Mouse (Mus musculus) gastrocnemius, adult 2 months (tissue): ENCODE results near the gene Ndufb5. TPM values are rescaled to one million over a fixed set of nuclear protein-coding genes. Genes with fewer than 3 reads are reported as not detected.
A peak's percentile ranks its signal among the peaks of the same experiment; 100 is the strongest.
"Not testable (repeated sequence)": the region's sequence is repeated elsewhere in the genome, so short reads cannot be mapped to it uniquely, and the experiment has no call there.

Experiments used
- DNase-seq: peaks from one replicate; pipeline ENCODE4 v3.0.0; 2022
- H3K27ac ChIP-seq: fragments of 200-600 bp; 2 replicates; pipeline ENCODE4 v1.8.1; 2022; ENCODE audit warnings: mild to moderate bottlenecking
- H3K4me3 ChIP-seq: fragments of 200-600 bp; 2 replicates; pipeline ENCODE4 v1.8.1; 2022; ENCODE audit warnings: mild to moderate bottlenecking, moderate library complexity
- CTCF ChIP-seq: fragments of 200-600 bp; IDR thresholded peaks from 2 replicates; pipeline ENCODE4 v1.8.1; 2022; ENCODE audit warnings: antibody characterized with exemption, mild to moderate bottlenecking, moderate library complexity
- intact Hi-C: fragments of 180-260 bp; cut with DNase I; formaldehyde crosslinking; loops from one replicate; pipeline ENCODE4 v1.15.1; 2025
- total RNA-seq, 2 experiments: library from RNA; stranded (reverse); gene quantifications; 2 replicates each; pipeline ENCODE4 v1.2.3; 2021

Gene Ndufb5
- total RNA-seq, 2 experiments from 2014 or later: 524 to 701 TPM

- DNase-seq: no peak
- H3K4me3 ChIP-seq: peak overlapping the region; percentile 91
- intact Hi-C loops: loop anchor here (2.0 kb wide), 2 partner anchors 29 to 179 kb away; partner anchors contain the start of genes Mfn1, Mrpl47 and Ndufb5
Measured at GRCm38 (mm10) chr3:32708052-32708367, 28.8 kb upstream of the Ndufb5 start.

DNA sequence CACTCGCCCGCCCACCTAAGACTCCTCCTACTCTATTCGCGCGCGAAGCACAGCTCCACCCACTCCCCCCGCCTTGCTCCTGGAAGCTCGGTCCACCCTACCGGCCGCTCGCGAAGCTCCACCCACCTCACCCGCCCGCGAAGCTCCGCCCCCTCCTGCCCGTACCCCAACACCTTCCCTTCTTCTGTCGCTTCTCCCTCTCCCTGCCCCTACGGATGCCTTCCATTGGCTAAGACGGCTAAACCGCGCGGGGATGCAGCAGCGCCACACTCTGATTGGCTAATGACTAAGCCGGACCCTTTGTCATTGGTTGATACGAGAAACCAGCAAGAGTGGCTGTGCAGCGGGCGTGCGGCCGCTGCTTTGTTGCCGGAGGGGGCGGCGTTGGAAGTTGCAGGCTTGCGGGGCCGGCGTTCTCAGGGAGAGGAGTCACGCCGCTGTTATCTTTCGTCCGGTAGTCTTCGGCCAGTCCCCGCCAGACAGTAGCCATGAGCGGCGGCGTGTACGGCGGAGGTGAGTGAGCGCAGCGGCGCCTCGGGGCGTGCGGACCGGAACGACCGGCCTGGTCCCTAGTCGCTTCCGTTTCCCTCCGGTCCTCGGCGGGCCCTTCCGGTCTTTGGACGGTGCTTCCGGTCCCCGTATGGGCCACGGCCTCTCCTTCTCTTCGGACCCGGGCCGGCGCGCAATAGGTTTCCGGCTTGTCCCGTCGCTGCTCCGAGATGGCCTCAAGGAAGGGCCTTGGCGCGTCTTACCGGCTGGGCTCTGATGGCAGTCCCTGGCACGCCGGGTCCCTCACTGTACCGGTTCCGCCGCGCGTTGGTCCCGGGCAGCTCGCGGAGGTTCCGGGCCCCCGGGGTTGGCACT is 28.2 kb upstream of the Ndufb5 start:
- H3K27ac ChIP-seq: peak overlapping the region; percentile 95
- intact Hi-C loops: loop anchor here (2.0 kb wide), 2 partner anchors 28 to 180 kb away; partner anchors contain the start of genes Mfn1, Mrpl47 and Ndufb5
- peak overlapping the region; percentile 91 for H3K4me3 ChIP-seq
- DNase-seq: peak; percentile 99
- no peak for TF ChIP-seq CTCF

More at GRCm38 (mm10) chr3:32708052-32708367, 28.8 kb upstream of the Ndufb5 start:
- TF ChIP-seq CTCF: no peak
- H3K27ac ChIP-seq: peak overlapping the region; percentile 95

DNA sequence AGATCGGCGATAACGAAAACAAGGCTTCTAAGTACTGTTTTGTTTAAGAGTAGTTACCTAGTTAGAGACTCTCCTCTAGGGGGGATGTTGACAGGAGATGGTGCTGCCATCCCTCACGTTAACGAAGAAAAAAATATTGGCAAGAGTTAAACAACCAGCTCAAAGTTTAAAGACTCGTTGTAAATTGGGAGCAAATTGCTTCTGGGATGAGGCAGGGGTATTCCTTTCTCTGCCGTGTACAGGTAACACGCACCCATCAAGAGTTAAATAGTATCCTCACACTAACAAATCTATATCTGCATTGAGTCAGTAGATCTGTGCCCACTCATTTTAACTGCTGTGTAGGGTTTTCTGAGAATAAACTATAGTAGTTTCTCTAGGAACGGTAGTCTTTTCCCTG is 27.4 kb upstream of the Ndufb5 start:
- peak overlapping the region; percentile 91 for H3K4me3 ChIP-seq
- intact Hi-C loops: loop anchor here (2.0 kb wide), 2 partner anchors 27 to 181 kb away; partner anchors contain the start of genes Mfn1, Mrpl47 and Ndufb5
- DNase-seq: no peak
- no peak for TF ChIP-seq CTCF
- H3K27ac ChIP-seq: peak overlapping the region; percentile 95

GRCm38 (mm10) chr3:32713711-32714110 is 23.1 kb upstream of the Ndufb5 start:
- DNase-seq: no peak
- intact Hi-C loops: no loop called here
- no peak overlapping the region for H3K4me3 ChIP-seq
- no peak overlapping the region for H3K27ac ChIP-seq
- TF ChIP-seq CTCF: no peak

DNA sequence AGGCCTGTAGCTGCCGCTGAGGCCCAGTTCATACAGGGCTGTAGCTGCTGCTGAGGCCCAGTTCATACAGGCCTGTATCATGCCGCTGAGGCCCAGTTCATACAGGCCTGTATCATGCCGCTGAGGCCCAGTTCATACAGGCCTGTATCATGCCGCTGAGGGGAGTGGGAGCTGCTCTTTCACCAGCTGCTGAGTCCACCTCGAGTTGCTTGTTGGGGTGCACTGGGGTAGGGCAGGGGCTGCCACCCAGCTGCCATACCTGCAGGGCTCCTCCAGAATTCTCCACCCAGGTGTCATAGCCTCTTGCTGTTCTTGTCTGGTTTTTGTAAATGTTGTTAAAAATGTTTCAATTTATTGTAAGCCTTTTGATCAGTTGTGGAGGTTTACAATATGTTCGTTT is 19.4 kb upstream of the Ndufb5 start:
- DNase-seq, H3K27ac ChIP-seq, intact Hi-C loops, H3K4me3 ChIP-seq: not testable (repeated sequence)

DNA sequence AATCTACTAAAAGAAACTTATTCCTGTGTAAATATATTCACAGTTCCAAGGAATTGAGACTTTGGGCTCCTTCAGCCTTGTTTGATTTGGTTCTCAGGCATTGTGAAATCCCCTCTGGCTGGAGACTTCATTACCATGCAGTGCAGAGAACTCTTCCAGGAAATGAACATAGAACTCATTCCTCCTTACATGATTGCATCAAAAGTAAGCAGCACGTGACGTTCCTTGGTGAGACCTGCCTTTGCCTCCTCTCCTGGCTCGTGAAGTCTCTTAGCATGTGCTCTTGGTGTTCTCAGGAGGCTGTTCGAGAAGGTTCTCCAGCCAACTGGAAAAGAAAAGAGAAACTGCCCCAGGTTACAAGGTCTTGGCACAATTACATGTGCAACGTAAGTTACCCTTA is 18.5 kb upstream of the Ndufb5 start:
- intact Hi-C loops: no loop called here
- no peak overlapping the region for H3K27ac ChIP-seq
- no peak overlapping the region for H3K4me3 ChIP-seq
- DNase-seq: no peak
- no peak for TF ChIP-seq CTCF

GRCm38 (mm10) chr3:32724191-32724590 is 12.6 kb upstream of the Ndufb5 start:
- no peak for TF ChIP-seq CTCF
- intact Hi-C loops: no loop called here
- H3K4me3 ChIP-seq: no peak overlapping the region
- H3K27ac ChIP-seq: no peak overlapping the region
- no peak for DNase-seq

- no peak for DNase-seq
- no peak overlapping the region for H3K27ac ChIP-seq
- no peak overlapping the region for H3K4me3 ChIP-seq
- TF ChIP-seq CTCF: no peak
- intact Hi-C loops: no loop called here
Measured at GRCm38 (mm10) chr3:32725951-32726350, 10.8 kb upstream of the Ndufb5 start.

GRCm38 (mm10) chr3:32727861-32728260 is 8.9 kb upstream of the Ndufb5 start:
- intact Hi-C loops: no loop called here
- no peak for DNase-seq
- H3K4me3 ChIP-seq: no peak overlapping the region
- no peak for TF ChIP-seq CTCF
- H3K27ac ChIP-seq: no peak overlapping the region

- DNase-seq: no peak
- TF ChIP-seq CTCF: no peak
- peak within 1 kb of the TSS; percentile 98 for H3K27ac ChIP-seq
- intact Hi-C loops: loop anchor here (2.0 to 5.0 kb wide), 2 partner anchors 28 to 155 kb away; no protein-coding TSS in a partner anchor
- peak within 1 kb of the TSS; percentile 99 for H3K4me3 ChIP-seq
Measured at GRCm38 (mm10) chr3:32737172-32737655, 424 bp downstream of the Ndufb5 start, which contains the start of gene Mrpl47. Gene Mrpl47, minus strand, starts transcription at chr3:32737605.

- peak overlapping the region; percentile 98 for H3K27ac ChIP-seq
- DNase-seq: no peak
- H3K4me3 ChIP-seq: peak overlapping the region; percentile 99
- intact Hi-C loops: loop anchor here (1.0 to 5.0 kb wide), 2 partner anchors 80 to 154 kb away; no protein-coding TSS in a partner anchor
- no peak for TF ChIP-seq CTCF
Measured at GRCm38 (mm10) chr3:32738549-32738948, 1.8 kb downstream of the Ndufb5 start.

- intact Hi-C loops: no loop called here
- Histone ChIP-seq H3K27ac (no peak overlapping the region), H3K4me3 (no peak overlapping the region)
- no peak for DNase-seq
- no peak for TF ChIP-seq CTCF
Measured at GRCm38 (mm10) chr3:32742276-32742780, 5.5 kb downstream of the Ndufb5 start.

- Histone ChIP-seq H3K27ac (no peak overlapping the region), H3K4me3 (no peak overlapping the region)
- intact Hi-C loops: no loop called here
- DNase-seq: no peak
- TF ChIP-seq CTCF: no peak
Measured at GRCm38 (mm10) chr3:32745001-32745400, 8.2 kb downstream of the Ndufb5 start.

DNA sequence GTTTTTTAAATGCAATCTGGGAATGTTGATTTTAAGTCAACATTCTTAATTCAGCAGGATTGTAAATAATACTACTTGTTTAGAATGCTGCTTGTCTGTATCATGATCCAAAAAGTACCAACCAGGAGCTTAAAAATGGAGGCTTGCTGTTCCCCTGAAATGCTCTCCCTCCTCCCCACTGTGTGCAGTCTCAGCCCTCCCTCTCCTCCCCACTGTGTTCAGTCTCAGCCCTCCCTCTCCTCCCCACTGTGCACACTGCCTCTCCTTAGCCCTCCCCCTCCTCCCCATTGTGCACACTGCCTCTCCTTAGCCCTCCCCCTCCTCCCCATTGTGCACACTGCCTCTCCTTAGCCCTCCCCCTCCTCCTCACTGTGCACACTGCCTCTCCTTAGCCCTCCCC is 8.6 kb downstream of the Ndufb5 start:
- H3K4me3 ChIP-seq, DNase-seq, intact Hi-C loops, H3K27ac ChIP-seq: not testable (repeated sequence)
